Mouse (Mus musculus) G1E (cell line): ENCODE results near the gene N4bp3. TPM values are rescaled to one million over a fixed set of nuclear protein-coding genes. Genes with fewer than 3 reads are reported as not detected.

Experiments used
- ATAC-seq: 2 replicates; pipeline ENCODE4 v1.8.0; 2016; ENCODE audit warnings: mild to moderate bottlenecking; ENCODE audit not compliant: insufficient number of reproducible peaks, poor library complexity, low FRiP score, severe bottlenecking; ENCODE audit errors: extremely low read depth
- DNase-seq: peaks from one replicate; pipeline ENCODE4 v3.0.0; 2012; ENCODE audit warnings: low spot score
- H3K27me3 ChIP-seq: 2 replicates; pipeline ENCODE4 v1.6.1; 2012; ENCODE audit warnings: mild to moderate bottlenecking, low read length, inconsistent platforms; ENCODE audit not compliant: insufficient read depth
- H3K36me3 ChIP-seq: replicated peaks from 2 replicates; pipeline ENCODE3; 2012; ENCODE audit warnings: mild to moderate bottlenecking, inconsistent platforms
- H3K4me1 ChIP-seq: 2 replicates; pipeline ENCODE4 v1.6.1; 2012; ENCODE audit warnings: low read depth, low read length, inconsistent platforms, mixed read lengths; ENCODE audit not compliant: insufficient read depth
- H3K4me3 ChIP-seq: 2 replicates; pipeline ENCODE4 v1.5.1; 2012; ENCODE audit warnings: low read depth, mild to moderate bottlenecking, inconsistent platforms, low read length, moderate library complexity, mixed read lengths
- H3K9me3 ChIP-seq: replicated peaks from 2 replicates; pipeline ENCODE4 v1.6.1; 2012; ENCODE audit warnings: inconsistent platforms
- CTCF ChIP-seq: IDR thresholded peaks from 2 replicates; pipeline ENCODE4 v1.5.1; 2012; ENCODE audit warnings: low read depth, low read length, inconsistent platforms, mixed read lengths
- GATA1 ChIP-seq: IDR thresholded peaks from 2 replicates; pipeline ENCODE4 v1.6.1; 2012; ENCODE audit warnings: borderline replicate concordance, low read length, inconsistent platforms, mixed read lengths
- GATA2 ChIP-seq: IDR thresholded peaks from 2 replicates; pipeline ENCODE4 v1.6.1; 2012; ENCODE audit warnings: low read depth, low read length, inconsistent platforms, borderline replicate concordance
- POLR2AphosphoS5 ChIP-seq: IDR thresholded peaks from 2 replicates; pipeline ENCODE4 v1.6.1; 2012; ENCODE audit warnings: low read depth, low read length, inconsistent platforms; ENCODE audit not compliant: insufficient replicate concordance
- TAL1 ChIP-seq: conservative IDR thresholded peaks from 2 replicates; pipeline ENCODE4 v1.6.1; 2012; ENCODE audit warnings: low read depth, low read length, inconsistent platforms, mixed read lengths
- polyA plus RNA-seq: library from polyadenylated mRNA; stranded (reverse); fragments of >175 nt; gene quantifications from 2 replicates; pipeline ENCODE4 v1.2.3, GENCODE M21; 2012
- total RNA-seq, 2 experiments: library from RNA; stranded (forward) in 1 of 2; stranded (reverse) in 1 of 2; fragments of 200-1000 nt in 1 of 2; fragments of >200 nt in 1 of 2; fragmentation: Nextera tagmentation in 1 of 2; gene quantifications; 2 replicates each; pipeline ENCODE4 v1.2.3; 2014 to 2017

The N4bp3 gene
- total and polyA plus RNA-seq, 3 experiments = 0.05 to 0.13 TPM; not detected in 1

DNA sequence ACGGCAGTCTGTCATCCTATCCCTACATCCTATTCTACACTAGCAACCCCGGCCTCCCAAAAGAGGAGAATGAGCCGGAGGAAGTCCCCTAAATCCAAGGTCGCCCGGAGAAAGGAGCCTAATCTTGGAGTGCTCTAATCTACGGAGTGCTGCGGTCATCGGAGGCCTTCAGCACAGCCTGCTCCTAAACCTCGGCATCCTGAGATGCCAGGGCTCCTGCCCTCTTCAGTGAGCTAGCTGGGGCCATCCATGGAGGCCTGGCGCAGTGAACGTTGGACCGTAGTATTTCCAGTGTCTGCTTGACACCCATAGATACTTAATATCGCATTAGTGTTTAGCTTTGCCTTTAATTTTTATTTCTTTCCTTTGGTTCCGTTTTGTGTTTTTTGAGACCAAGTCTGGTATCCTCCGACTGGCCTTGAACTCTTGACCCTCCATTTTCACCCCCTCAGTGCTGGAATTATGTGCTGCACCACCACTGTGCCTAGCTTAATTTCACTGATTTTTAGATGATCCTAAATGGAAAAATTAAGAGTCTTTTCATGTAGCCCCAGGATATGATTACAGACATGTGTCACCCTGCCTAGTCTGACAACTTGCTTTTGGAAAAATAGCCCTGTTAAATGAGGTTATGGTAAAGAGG is 43.4 kb downstream of the N4bp3 start:
- Histone ChIP-seq H3K9me3 (no peaks in the 10 kb centered on the region), H3K27me3 (no peaks in the 10 kb centered on the region), H3K4me3 (peak overlapping the region; percentile 96), H3K36me3 (peaks cover 40% of the 10 kb centered on the region), H3K4me1 (peaks cover 53% of the 10 kb centered on the region)
- ATAC-seq (no peak), DNase-seq (no peak)
- TF ChIP-seq POLR2AphosphoS5 (no peak), GATA2 (no peak), GATA1 (no peak), CTCF (no peak), TAL1 (no peak)

DNA sequence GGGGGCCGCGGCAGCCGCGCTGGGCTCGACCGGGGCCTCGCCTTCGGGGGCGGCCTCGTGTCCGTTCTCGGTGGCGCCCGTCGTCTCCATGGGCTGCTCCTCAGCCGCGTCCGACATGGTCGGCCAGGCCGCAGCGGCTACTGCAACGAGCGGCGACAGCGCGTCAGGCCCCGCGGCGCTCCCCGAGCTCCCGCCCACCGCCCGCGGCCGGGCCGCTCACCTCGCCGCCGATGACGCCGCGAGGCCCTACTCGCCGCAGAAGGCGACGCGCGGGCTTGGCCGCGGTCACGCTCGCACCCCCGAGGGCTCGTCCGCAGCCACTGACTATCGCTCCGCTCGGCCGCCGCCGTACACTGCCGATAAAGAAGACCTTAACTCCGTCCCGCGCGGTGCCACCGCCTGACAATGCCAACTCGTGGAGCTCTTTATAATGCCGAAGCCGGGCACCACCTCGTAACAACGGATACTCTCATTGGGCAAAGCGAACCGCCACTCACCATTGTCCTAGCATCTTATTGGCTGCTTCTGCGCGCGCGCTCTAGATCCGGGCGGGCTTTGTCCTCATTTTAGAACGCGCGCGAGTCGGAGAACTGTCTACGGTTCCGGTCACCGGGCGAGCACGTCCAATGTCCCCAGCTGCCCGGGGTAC is 44.1 kb downstream of the N4bp3 start, which contains the start of gene Hnrnpab:
TSS of gene Hnrnpab (minus strand) at position 401 of the 649 bp plus-strand sequence.
- TF ChIP-seq GATA2 = no peak
- TF ChIP-seq GATA1 = no peak
- no peak for TF ChIP-seq TAL1
- no peak for TF ChIP-seq CTCF
- no peak; the same call in 1 of the 2 replicates for TF ChIP-seq POLR2AphosphoS5
- Histone ChIP-seq H3K9me3 (no peaks in the 10 kb centered on the region), H3K36me3 (peaks cover 46% of the 10 kb centered on the region), H3K4me1 (peaks cover 59% of the 10 kb centered on the region), H3K4me3 (peak within 1 kb of the TSS; percentile 96), H3K27me3 (no peaks in the 10 kb centered on the region)
- ATAC-seq (peak; percentile 75), DNase-seq (peak; percentile 96)

DNA sequence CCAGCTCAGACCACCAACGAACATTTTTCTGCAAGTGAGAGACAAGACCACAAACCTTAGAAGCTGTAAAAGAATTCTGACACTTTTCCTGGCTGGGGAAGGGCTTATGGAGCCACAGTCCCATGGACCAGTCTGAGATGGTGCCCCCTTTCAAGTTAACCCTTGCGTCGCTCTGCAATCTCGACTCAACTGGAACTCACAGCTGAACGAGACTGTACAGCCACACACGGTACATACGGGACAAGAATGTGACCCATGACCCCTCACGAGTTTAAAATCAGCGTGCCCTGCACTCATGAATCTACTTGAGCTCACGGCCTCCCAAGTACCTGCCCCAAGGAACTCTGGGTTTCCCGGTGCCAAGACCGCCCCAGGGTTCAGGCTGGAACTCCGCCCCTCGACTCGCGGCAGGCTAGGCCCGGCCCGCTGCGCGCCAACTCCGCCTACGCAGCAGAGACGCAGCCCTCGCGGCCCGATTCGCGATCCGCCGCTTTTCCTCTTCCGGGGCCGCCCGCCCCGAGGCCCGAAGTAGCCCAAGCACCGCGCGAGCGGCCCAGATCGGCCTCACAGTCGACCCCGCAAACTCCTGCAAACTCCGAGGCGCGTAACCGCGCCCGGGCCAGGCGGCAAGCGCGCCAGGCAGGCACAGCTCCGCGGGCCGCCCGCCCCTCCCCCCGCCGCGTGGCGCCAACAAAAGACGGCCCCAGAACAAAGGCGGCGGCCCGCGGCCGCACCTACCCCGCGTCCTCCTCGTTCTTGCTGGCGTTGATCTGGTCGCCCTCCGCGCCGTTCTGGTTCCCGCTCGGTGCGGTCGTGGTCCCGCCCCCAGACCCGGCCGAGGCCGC is 44.8 kb downstream of the N4bp3 start:
- ATAC-seq (no peak), DNase-seq (peak; percentile 75)
- peak overlapping the region; percentile 96 for H3K4me3 ChIP-seq
- H3K36me3 ChIP-seq = peaks cover 53% of the 10 kb centered on the region
- no peaks in the 10 kb centered on the region for H3K9me3 ChIP-seq
- H3K27me3 ChIP-seq = no peaks in the 10 kb centered on the region
- no peak for TF ChIP-seq GATA2
- TF ChIP-seq POLR2AphosphoS5 = peak; percentile 84; the same call in 1 of the 2 replicates
- TF ChIP-seq GATA1 = no peak
- no peak for TF ChIP-seq CTCF
- no peak for TF ChIP-seq TAL1
- peaks cover 66% of the 10 kb centered on the region for H3K4me1 ChIP-seq

DNA sequence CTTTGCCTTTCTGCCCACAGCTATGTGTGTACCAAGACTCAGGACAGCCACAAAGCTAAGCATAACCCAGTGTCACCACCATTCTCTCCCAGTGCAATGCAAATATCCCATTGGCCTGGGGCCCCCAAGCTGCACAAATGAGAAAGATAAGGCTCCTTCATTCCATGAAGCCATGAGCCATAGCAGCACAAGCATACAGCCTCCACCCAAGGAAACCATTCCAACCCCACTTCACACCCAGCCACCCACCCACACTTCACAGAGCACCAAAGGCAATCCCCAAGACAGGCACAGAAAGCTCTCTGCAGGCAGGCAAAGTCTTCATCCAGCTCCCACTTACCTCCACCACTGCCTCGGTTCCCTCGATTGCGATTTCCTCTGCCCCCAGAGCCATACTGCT is 48.4 kb downstream of the N4bp3 start:
- Histone ChIP-seq H3K27me3 (no peaks in the 10 kb centered on the region), H3K4me3 (peak overlapping the region; percentile 48; the same call in 1 of the 2 replicates), H3K4me1 (peaks cover 70% of the 10 kb centered on the region), H3K36me3 (peaks cover 89% of the 10 kb centered on the region), H3K9me3 (no peaks in the 10 kb centered on the region)
- TF ChIP-seq TAL1 (no peak), GATA2 (no peak), GATA1 (no peak), POLR2AphosphoS5 (no peak)
- no peak for ATAC-seq
- no peak for DNase-seq

DNA sequence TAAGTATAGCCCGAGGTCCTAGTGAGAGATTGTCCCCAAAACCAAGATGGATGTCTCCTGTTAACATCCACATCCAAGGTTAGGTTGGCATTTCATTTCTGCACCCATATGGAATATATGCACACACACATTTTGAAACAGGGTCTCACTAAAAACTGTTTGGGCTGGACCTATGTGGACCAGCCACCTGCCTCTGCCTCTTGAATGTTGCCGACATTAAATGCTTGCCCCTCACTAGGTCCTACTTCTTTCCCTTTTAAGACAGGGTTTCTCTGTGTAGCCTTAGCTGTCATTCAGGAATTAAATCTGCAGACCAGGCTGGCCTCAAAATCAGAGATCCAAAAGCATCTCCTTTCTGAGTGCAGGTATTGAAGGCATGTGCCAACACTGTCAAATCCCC is 53.1 kb downstream of the N4bp3 start:
- ATAC-seq = no peak
- H3K4me3 ChIP-seq = no peak overlapping the region
- H3K9me3 ChIP-seq = no peaks in the 10 kb centered on the region
- TF ChIP-seq GATA2 (no peak), GATA1 (no peak), CTCF (no peak), TAL1 (no peak), POLR2AphosphoS5 (peak; percentile 80; the same call in 1 of the 2 replicates)
- H3K36me3 ChIP-seq = peaks cover 98% of the 10 kb centered on the region
- DNase-seq = no peak
- H3K4me1 ChIP-seq = peaks cover 73% of the 10 kb centered on the region
- H3K27me3 ChIP-seq = no peaks in the 10 kb centered on the region

DNA sequence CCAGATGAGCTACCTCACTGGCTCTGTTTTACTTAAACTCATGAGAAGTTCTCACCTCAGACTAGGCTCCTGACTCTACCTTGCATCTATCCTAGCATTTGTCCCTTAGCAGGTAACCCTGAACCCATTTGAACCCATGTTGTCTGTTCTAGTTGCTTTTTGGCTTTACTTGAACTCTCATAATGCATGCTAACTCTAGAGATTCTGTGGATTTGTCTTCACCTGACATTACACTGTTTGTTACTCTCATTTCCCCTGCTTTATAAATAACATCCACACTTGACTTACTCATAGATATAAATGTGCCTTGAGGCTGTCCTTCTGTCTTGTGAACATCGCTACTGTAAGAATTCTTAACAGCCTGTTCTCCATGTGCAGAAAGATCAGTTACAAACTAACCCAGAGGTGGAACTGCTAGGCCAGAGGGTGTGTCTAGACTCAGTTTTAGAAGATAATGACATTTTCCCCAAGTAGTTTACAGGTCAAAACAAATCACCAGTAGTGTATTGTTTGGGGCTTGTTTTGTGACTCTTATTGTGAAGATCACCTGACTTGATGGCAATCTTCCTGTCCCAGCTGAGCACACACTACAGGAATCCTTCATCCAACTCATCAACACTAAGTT is 55.1 kb downstream of the N4bp3 start:
- H3K9me3 ChIP-seq = no peaks in the 10 kb centered on the region
- peaks cover 62% of the 10 kb centered on the region for H3K4me1 ChIP-seq
- H3K36me3 ChIP-seq = peaks cover 98% of the 10 kb centered on the region
- DNase-seq (no peak), ATAC-seq (no peak)
- TF ChIP-seq GATA2 = no peak
- no peak for TF ChIP-seq GATA1
- TF ChIP-seq TAL1 = no peak
- no peak for TF ChIP-seq CTCF
- TF ChIP-seq POLR2AphosphoS5 = no peak
- no peak overlapping the region for H3K4me3 ChIP-seq
- no peaks in the 10 kb centered on the region for H3K27me3 ChIP-seq
